20 mouse cellular contexts compared by ENCODE assay signal in the genomic region with DNA sequence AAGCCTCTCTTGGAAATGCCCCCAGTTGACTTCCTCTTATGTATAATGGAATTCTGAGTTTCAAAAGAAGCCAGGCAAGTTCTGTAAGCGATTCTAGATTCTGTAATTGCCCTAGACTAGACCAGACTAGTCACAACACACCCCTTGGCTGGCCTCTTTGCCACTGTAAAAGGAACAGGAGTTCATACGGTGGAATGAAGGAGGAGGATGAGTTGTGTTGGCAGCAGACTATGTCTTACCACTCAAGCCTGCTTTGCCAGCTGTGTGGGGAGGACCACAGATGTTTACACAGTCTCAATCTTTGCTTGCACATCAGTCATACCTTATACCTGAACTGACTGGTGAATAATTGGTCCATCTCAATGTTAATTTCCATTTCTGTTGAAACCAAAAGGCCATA.
DNase-seq lines count a peak whose midpoint lies in the region; ATAC-seq and TF ChIP-seq lines count a peak whose summit lies in the region.
"Had no signal": no experiment of that assay in that cellular context is flagged by ENCODE, and none has a peak within 500 bp of the region (broad histone marks: within the 10 kb centered on the region; RNA-seq: fewer than 3 reads in every experiment).

No protein-coding gene starts in this region.

- WGBS in kidney, adult 2 months = 37% methylated on average over 2 of the region's 2 CpGs
- 62% methylated on average over 2 of the region's 2 CpGs for WGBS in stomach, embryonic 16.5 days

- no peak for TF ChIP-seq CTCF in kidney, adult 2 months (conservative IDR thresholded peaks at IDR 0.05; ENCODE audit: insufficient read depth, insufficient read length, low read depth, low read length)

- peak overlapping the region; percentile 5 for H3K27ac ChIP-seq in kidney, adult 2 months (ENCODE audit: insufficient read depth, low read depth, low read length)
- H3K27ac ChIP-seq in stomach, embryonic 16.5 days (ENCODE audit: low read length) = peak overlapping the region; percentile 71; the same call in 1 of the 2 replicates
- H3K27ac ChIP-seq: forebrain, embryonic 13.5 days; heart, embryonic 13.5 days; hindbrain, embryonic 12.5 days had no signal

- no peak overlapping the region for H3K4me2 ChIP-seq in stomach, embryonic 16.5 days (ENCODE audit: low read depth, low read length)
- H3K4me2 ChIP-seq: forebrain, embryonic 13.5 days; heart, embryonic 13.5 days; hindbrain, embryonic 12.5 days had no signal

- no peaks in the 10 kb centered on the region for H3K27me3 ChIP-seq in kidney, adult 2 months (replicated peaks; ENCODE audit: control insufficient read depth, insufficient read depth, low read length)
- no peaks in the 10 kb centered on the region for H3K27me3 ChIP-seq in stomach, embryonic 16.5 days (ENCODE audit: control insufficient read depth, insufficient read depth, low read length)
- H3K27me3 ChIP-seq: CH12.LX; forebrain, embryonic 13.5 days; heart, embryonic 13.5 days; hindbrain, embryonic 12.5 days; Patski had no signal

- no peaks in the 10 kb centered on the region for H3K36me3 ChIP-seq in kidney, adult 2 months (ENCODE audit: control insufficient read depth, insufficient read depth, low read length)
- no peaks in the 10 kb centered on the region for H3K36me3 ChIP-seq in stomach, embryonic 16.5 days (ENCODE audit: control insufficient read depth, insufficient read depth, low read length)
- H3K36me3 ChIP-seq: heart, embryonic 13.5 days; hindbrain, embryonic 12.5 days had no signal

- no peak overlapping the region for H3K4me3 ChIP-seq in kidney, adult 2 months (ENCODE audit: insufficient read depth, low read depth, low read length)
- no peak overlapping the region for H3K4me3 ChIP-seq in stomach, embryonic 16.5 days (replicated peaks; ENCODE audit: low read length)
- H3K4me3 ChIP-seq: forebrain, embryonic 13.5 days; heart, embryonic 13.5 days; hindbrain, embryonic 12.5 days had no signal

- TF ChIP-seq POLR2A in kidney, adult 2 months (IDR thresholded peaks at IDR 0.05; ENCODE audit: low read depth, low read length) = no peak

- DNase-seq in kidney, adult 2 months = peak; percentile 25
- no peak for DNase-seq in kidney, adult 8-10 months
- DNase-seq in lung, postnatal 36 days = peak; percentile 2
- no peak for DNase-seq in lung, postnatal 4 days
- DNase-seq in fat pad, adult 2 months (ENCODE audit: extremely low read depth, low read depth, low spot score) = peak; percentile 93
- DNase-seq in retina, embryonic 14.5 days (ENCODE audit: low spot score) = no peak
- DNase-seq: adrenal gland, postnatal 14 days; cerebellum, adult 11-12 months; cerebellum, adult 9-10 months; forebrain, postnatal 0 days; gastrocnemius, postnatal 14 days; heart, postnatal 4 days had no signal

- no peak overlapping the region for H3K9ac ChIP-seq in stomach, embryonic 16.5 days (ENCODE audit: low read length)
- H3K9ac ChIP-seq: forebrain, embryonic 13.5 days; forebrain, postnatal 0 days; heart, embryonic 13.5 days; hindbrain, embryonic 12.5 days had no signal

- peak; percentile 62; the same call in 1 of the 2 replicates for ATAC-seq in stomach, embryonic 16.5 days (ENCODE audit: insufficient read depth, low FRiP score)
- ATAC-seq: activated CD4-positive, CD25-positive, alpha-beta regulatory T cell, adult 4 months; forebrain, embryonic 13.5 days; forebrain, postnatal 0 days; hindbrain, embryonic 16.5 days; Patski had no signal

- no peaks in the 10 kb centered on the region for H3K4me1 ChIP-seq in kidney, adult 2 months (ENCODE audit: control insufficient read depth, insufficient read depth, low read length)
- H3K4me1 ChIP-seq in stomach, embryonic 16.5 days (ENCODE audit: control insufficient read depth, insufficient read depth, low read length) = no peaks in the 10 kb centered on the region
- H3K4me1 ChIP-seq: hindbrain, embryonic 12.5 days had no signal

- H3K9me3 ChIP-seq in stomach, embryonic 16.5 days (replicated peaks; ENCODE audit: control insufficient read depth, low read length) = no peaks in the 10 kb centered on the region
- H3K9me3 ChIP-seq: forebrain, embryonic 13.5 days; heart, embryonic 13.5 days; hindbrain, embryonic 12.5 days had no signal

Comparison
In these comparisons a context has a peak if more than half of its experiments do, and no peak if none do; other contexts are left out.
1. DNase-seq: peak in kidney, adult 2 months (single experiment), lung, postnatal 36 days (single experiment) and fat pad, adult 2 months (single experiment); none in kidney, adult 8-10 months (0 of 2), lung, postnatal 4 days (0 of 2) and retina, embryonic 14.5 days (single experiment).